Mouse (Mus musculus) olfactory bulb, adult 2 months (tissue): ENCODE measurements at regions not wholly inside any gene's neighbourhood (a gene's known extent, or its start where the extent isn't known, plus 50 kb on each side); places are given as distances from the start of the nearest gene placed in this dataset.

Experiments used
- CTCF ChIP-seq: fragments of 200-500 bp; IDR thresholded peaks from 2 replicates; pipeline ENCODE4 v1.5.1; 2012; ENCODE audit warnings: low read depth, mild to moderate bottlenecking, low read length, moderate library complexity; ENCODE audit not compliant: insufficient read depth
- POLR2A ChIP-seq: fragments of 200-500 bp; IDR thresholded peaks from 2 replicates; pipeline ENCODE4 v1.6.1; 2012; ENCODE audit warnings: mild to moderate bottlenecking, low read depth, low read length, moderate library complexity; ENCODE audit not compliant: insufficient read depth

GRCm38 (mm10) chr12:29160920-29161319, 367.3 kb upstream of the Myt1l start:
- TF ChIP-seq CTCF (no peak), POLR2A (no peak)
